Mouse (Mus musculus) T-helper 1 cell (primary cell): ENCODE measurements around the gene Gm42791.

Experiments used
- in situ Hi-C: fragments of 300-600 bp; cut with MboI, MseI; formaldehyde crosslinking; loops from one replicate; pipeline ENCODE4 v1.15.1; 2025; ENCODE audit warnings: high pct_unique_total_duplicates

Gene Gm42791

DNA sequence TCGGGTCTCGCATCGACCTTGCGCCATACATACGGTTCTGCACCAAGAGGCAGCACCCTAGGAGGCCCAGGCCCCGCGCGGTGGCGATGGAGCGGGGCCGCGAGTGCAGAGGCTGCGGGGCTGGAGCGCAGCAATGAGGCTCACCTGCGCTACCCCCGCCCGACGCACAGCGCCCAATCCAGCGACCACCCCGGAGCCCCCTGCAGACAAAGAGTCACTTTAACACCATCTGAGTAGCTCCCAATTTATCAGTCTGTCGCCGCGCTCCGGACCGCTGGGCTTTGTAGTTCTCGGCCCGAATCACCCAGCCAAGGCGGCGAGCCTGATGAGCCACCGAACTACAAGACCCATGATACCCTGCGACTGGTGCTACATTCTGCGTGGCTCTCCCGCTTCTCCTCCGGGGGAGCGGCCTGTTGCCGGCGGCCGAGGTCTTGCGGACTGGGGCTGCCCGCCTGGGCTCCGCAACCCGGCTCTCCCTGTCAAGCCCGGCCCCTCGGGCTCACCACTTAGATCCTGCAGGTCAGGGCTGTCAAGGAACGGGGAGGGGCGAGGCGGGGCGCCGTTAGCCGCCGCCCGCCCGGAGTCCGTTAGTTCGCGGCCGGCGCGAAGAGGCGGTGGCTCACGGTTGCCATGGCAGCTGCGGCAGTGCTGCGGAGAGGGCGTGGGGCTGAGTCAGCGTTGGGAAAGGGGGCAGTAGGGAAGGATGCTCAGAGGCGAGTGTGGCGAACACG is 66.4 kb downstream of the Gm42791 start:
- in situ Hi-C loops, result no loop called here

GRCm38 (mm10) chr5:148927717-148928223 is 67.2 kb downstream of the Gm42791 start:
- in situ Hi-C loops, result no loop called here

DNA sequence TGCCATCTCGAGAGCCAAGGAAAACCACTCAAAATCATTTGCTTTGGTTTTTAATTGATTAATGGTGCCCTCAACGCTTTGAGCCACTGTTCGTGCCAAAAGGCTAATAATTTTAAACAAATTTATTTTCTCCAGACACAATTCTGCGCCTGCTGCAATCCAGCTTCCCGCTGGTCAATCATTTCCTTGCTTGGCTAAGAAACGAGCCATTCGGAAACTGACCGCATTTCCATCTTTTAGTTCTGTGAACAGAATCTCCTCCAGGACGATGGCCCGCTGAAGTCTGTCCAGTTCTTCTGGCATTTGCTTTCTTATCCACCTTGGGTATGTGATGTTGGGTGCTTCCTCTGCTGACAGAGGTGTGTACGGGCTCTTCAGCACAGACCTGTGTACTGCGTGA is 70.4 kb downstream of the Gm42791 start:
- in situ Hi-C loops, result no loop called here

DNA sequence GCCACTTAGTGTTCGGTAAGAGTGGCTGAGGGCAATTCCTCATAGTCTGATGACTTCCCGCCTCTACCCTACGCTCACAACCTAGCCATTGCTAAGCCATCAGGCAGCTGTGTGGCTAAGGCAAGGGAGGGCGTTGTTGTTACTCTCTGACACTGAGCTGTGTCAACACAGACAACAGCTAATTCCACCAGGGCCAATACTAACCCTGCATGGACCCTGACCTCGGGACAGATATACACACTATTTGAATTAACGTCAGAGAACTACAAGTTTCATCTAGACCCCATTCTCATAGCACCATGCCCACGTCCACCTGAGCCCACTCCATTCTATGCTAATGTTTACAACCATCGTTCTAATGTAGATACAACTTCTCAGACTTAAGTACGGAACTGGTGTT is 70.9 kb downstream of the Gm42791 start:
- in situ Hi-C loops, result no loop called here

DNA sequence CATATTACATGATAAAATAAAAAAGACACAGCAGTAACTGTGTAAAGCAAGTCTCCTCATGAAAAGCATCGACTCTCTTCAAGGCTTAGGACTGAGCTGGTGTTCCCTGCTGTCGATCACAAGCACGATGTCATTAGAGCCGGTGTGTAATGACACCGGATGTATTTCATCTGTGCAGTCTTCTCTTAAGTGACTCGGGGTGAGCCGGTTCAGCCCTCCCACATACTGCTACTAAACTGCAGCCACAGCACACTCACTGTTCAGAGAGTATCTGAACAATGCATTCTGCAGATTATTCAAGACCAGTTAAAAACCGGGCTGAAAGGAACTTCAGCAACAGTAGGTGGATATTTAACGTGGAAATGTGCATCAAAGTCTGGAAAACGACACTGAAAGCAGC is 71.5 kb downstream of the Gm42791 start:
- in situ Hi-C loops, result no loop called here

DNA sequence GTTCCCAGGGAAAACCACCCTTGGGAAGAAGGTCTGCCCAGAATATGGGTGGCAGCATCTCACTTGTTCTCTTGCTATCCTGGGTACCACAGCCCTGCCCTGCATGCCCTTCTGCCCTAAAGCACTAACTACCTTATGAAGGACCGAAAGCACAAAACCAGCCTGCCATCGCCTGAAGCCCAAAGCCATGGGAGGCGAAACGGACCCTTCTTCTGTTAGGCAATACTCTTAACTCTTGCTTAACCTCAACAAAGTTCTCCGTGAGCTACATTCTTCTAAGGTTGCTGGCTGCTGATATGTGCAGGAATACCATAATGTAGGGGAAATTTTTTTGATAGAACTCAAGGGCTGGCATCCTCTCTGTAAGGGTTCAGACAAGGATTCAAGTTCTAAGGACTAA is 72.2 kb downstream of the Gm42791 start:
- in situ Hi-C loops, result no loop called here

- in situ Hi-C loops, result no loop called here
These were observed 76.9 kb downstream of the Gm42791 start for GRCm38 (mm10) chr5:148918049-148918448.

DNA sequence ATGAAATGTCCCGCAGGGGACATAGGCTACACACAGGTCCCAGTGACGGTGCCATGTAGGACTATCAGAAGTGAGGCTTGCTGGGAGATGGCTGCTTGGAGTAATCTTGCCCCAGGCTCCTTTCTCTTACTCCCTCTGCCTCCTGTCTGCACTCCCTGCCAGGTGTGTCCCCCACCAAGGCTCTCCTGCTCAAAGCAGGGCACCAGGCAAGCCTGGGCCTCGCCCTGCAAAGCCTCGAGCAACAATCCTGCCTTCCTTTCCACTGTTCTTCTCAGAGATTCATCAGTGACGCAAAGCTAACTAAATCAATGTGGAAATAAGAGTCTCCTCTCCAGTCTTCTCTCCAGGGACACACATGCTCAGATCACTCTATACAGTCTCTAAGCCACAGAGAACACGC is 78.2 kb downstream of the Gm42791 start:
- in situ Hi-C loops, result no loop called here

- in situ Hi-C loops, result no loop called here
These were observed 82.7 kb downstream of the Gm42791 start for GRCm38 (mm10) chr5:148912262-148912661.

GRCm38 (mm10) chr5:148910066-148910465 is 84.9 kb downstream of the Gm42791 start:
- in situ Hi-C loops, result no loop called here

- in situ Hi-C loops, result no loop called here
These were observed 85.5 kb downstream of the Gm42791 start for GRCm38 (mm10) chr5:148909402-148909801.

- in situ Hi-C loops, result no loop called here
These were observed 85.9 kb downstream of the Gm42791 start for GRCm38 (mm10) chr5:148909057-148909395.

- in situ Hi-C loops, result no loop called here
These were observed 86.5 kb downstream of the Gm42791 start for GRCm38 (mm10) chr5:148908191-148909056.

DNA sequence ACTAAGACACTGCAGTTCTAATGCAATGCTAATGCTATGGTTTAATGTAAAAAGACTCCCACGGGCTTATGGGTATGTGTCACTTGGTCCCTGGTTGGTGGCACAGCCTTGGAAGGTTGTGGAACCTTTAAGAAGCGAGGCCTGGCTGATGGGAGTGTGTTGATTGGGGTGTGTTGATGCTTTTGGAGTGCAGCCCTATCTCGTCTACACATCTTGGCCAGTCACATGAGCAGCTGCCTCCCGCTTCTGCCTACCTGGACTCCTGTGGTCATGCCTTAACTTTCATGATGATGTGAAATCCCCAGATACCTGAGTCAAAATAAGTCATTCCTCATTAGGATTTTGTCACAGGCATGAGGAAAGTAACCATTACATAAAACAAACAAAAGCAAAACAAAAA is 88.6 kb downstream of the Gm42791 start:
- in situ Hi-C loops, result no loop called here

DNA sequence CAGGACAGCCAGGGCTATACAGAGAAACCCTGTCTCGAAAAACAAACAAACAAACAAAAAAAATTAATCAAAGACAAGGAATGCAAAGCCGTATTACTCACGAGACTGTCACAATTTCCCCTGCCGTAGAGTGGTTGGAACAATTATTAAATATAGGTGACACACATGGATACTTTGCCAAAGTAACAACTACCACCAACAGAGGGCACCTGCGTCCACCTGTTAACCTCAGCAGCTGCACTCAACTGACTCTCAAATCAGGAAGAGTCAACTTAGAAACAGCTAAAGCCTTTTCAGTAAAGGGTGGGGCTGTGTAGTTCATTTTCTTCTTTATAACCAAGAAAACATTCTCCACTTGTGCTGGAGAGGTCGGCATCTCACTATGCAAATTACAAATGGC is 90.1 kb downstream of the Gm42791 start:
- in situ Hi-C loops, result no loop called here

DNA sequence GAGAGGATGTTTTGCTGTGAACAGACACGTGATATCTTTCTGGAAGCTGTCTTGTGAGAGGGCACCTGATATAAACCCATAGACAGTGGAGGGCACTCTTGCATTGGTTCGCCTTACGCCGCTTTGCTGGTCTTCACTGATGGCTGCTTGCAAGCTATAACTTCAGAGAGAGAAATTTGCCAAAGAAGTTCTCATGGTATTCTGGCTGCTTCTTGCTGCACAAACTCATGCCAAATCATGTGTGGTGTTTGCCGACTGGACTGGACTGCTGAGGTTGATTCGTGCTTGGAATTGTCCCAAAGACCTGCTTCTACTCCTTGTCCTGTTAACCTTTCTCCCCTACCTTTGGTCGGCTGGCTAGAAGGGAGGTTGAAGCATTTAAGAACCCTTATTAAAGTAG is 95.6 kb downstream of the Gm42791 start:
- in situ Hi-C loops, result no loop called here

DNA sequence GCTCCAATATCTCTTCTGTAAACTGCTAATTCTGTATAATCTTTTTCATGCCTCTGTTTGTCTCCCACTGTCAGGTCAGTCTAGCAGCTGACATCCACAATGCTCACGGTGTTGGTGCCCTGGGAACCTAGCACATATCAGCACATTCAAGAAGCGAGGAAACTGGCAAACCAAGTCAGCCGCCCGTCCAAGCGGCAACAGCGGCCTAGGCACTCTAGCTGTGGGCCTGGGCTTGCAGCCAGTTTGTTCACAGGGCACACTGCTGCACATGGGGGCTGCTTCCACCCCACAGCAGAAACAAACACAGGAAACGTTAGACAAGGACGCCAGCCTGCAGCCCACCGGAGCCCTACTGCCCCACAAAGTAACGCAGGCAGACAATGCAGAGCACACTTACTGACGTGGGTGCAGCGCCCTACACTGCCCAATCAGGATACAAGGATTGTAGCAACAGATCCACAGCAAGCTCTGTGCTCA is 97.0 kb downstream of the Gm42791 start:
- in situ Hi-C loops, result no loop called here

DNA sequence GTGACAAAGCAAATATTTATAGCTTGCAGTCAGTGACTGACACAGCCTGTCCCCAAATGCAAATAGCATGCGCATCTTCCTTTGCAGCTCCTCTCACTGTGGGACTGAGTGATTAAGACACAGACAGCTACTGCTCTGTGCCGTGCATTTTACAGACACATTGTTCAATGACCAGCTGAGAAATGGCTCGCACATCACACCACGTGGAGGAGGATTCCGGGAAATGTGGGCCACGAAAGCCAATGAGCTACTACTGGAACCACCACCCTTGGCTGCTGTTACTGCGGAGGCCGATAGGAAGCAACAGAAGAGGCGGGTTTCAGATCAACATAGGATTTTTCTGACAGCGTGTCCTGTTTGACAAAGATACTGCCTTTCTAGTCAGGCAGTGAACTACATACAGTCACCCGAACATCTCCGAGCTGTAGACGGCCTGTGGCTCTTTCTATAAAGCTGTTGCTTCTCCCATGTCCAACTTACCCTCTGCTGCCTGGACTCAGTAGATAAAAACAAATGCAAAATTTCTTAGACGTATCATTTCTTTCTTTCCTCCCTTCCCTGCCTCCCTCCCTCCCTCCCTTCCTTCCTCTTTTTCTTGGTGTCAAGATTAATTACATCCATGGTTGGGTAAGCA is 97.8 kb downstream of the Gm42791 start:
- in situ Hi-C loops, result no loop called here

DNA sequence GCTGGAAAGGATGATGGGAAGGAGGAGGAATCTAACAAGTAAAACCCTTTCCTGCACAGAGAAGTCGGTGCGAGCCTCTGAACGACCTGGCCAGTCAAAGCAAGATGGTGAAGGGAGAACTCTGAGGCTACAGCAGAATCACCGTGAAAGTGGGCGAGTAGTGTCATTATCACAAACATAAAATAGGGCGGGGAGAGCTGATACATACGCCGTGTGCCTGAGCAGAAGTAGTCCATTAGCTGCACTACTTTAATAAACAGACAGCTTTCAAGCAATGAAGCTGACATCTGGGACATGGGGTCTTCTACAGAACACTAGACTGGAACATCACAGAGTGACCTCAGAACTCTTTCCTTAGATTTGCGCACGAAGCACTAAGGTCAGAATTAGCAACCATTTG is 98.4 kb downstream of the Gm42791 start:
- in situ Hi-C loops, result no loop called here

GRCm38 (mm10) chr5:148895833-148896232 is 99.1 kb downstream of the Gm42791 start:
- in situ Hi-C loops, result no loop called here

GRCm38 (mm10) chr5:148895034-148895433 is 99.9 kb downstream of the Gm42791 start:
- in situ Hi-C loops, result no loop called here

DNA sequence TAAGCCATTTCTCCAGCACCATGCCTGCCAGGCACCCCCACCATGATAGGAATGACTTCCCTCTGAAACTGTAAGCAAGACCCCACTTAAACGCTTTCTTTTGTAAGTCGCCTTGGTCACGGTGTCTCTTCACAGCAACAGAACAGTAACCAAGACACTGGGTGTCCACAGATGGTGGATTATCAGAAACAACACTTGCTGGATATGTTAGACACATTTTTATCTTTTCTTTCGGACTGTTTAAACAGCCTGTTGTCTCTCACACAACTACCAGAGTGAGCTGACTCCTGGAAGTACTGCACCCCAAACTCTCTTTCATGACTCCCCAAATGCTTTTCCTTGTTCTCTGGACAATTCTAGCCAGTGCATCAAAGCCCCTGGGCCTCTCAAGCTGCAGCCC is 104.7 kb downstream of the Gm42791 start:
- in situ Hi-C loops, result no loop called here
